Mouse (Mus musculus) heart, embryonic 10.5 days (tissue): ENCODE measurements around the gene Vmn1r42. TPM values are rescaled to one million over a fixed set of nuclear protein-coding genes. Genes with fewer than 3 reads are reported as not detected.
"Not testable (repeated sequence)": the region's sequence is repeated elsewhere in the genome, so short reads cannot be mapped to it uniquely, and the experiment has no call there.

ENCODE experiments used
- DNase-seq: peaks from one replicate; pipeline ENCODE4 v3.0.0-alpha.2; 2017; ENCODE audit warnings: low spot score
- H3K27ac ChIP-seq: fragments of 300-500 bp; sonication (generic); 2 replicates; pipeline ENCODE4 v1.5.1; 2016; ENCODE audit warnings: mild to moderate bottlenecking
- H3K27me3 ChIP-seq: fragments of 300-500 bp; sonication (generic); 2 replicates; pipeline ENCODE4 v1.6.1; 2016; ENCODE audit warnings: mild to moderate bottlenecking; ENCODE audit not compliant: poor library complexity, insufficient read depth, severe bottlenecking
- H3K36me3 ChIP-seq: fragments of 300-500 bp; sonication (generic); 2 replicates; pipeline ENCODE4 v1.6.1; 2016; ENCODE audit warnings: mild to moderate bottlenecking, moderate library complexity
- H3K4me1 ChIP-seq: fragments of 300-500 bp; sonication (generic); 2 replicates; pipeline ENCODE4 v1.6.1; 2016; ENCODE audit warnings: mild to moderate bottlenecking
- H3K4me3 ChIP-seq: fragments of 300-500 bp; sonication (generic); 2 replicates; pipeline ENCODE4 v1.5.1; 2016; ENCODE audit warnings: mild to moderate bottlenecking, moderate library complexity
- H3K9me3 ChIP-seq: fragments of 300-500 bp; sonication (generic); 2 replicates; pipeline ENCODE4 v1.6.1; 2016; ENCODE audit warnings: mild to moderate bottlenecking, moderate library complexity
- WGBS: fragments of 180-500 bp; shearing (Covaris S2); methylation state at CpG from one replicate; pipeline ENCODE4 v1.1.7; 2016; 5-methylcytosine and 5-hydroxymethylcytosine counted together
- polyA plus RNA-seq: library from polyadenylated mRNA; unstranded; fragments of >200 nt; fragmentation: Nextera tagmentation; extraction: Ambion mirVana; gene quantifications from 2 replicates; pipeline ENCODE4 v1.2.1, GENCODE M21; 2016

The Vmn1r42 gene
- not detected in 2 replicates for polyA plus RNA-seq

GRCm38 (mm10) chr6:89876313-89876712 lies at the start of gene Vmn1r42, which contains the start of gene Vmn1r43:
Vmn1r42 (minus strand) TSS chr6:89876413.
Vmn1r43 (minus strand) TSS chr6:89876413.
- H3K27ac ChIP-seq, H3K27me3 ChIP-seq, H3K36me3 ChIP-seq, H3K9me3 ChIP-seq, H3K4me3 ChIP-seq, H3K4me1 ChIP-seq, DNase-seq: not testable (repeated sequence)
- 72% methylated on average over 3 of the region's 3 CpGs for WGBS

GRCm38 (mm10) chr6:89883812-89884211 lies 7.6 kb upstream of the Vmn1r42 start:
- 52% methylated on average over 2 of the region's 2 CpGs for WGBS

GRCm38 (mm10) chr6:89883360-89883759 lies 7.1 kb upstream of the Vmn1r42 start, which contains the start of gene Vmn1r44:
Vmn1r44 (plus strand) TSS chr6:89883660.
- no peak within 1 kb of the TSS for H3K4me3 ChIP-seq
- DNase-seq = no peak
- no peak within 1 kb of the TSS for H3K27ac ChIP-seq
- H3K27me3 ChIP-seq = no peaks in the 10 kb centered on the region
- H3K36me3 ChIP-seq = no peaks in the 10 kb centered on the region
- H3K4me1 ChIP-seq = no peaks in the 10 kb centered on the region
- 68% methylated on average over 1 of the region's 1 CpGs for WGBS
- no peaks in the 10 kb centered on the region for H3K9me3 ChIP-seq

More at GRCm38 (mm10) chr6:89883812-89884211, 7.6 kb upstream of the Vmn1r42 start:
- DNase-seq = no peak
- H3K27me3 ChIP-seq = no peaks in the 10 kb centered on the region
- H3K4me1 ChIP-seq = no peaks in the 10 kb centered on the region
- H3K27ac ChIP-seq = no peak overlapping the region
- H3K9me3 ChIP-seq = no peaks in the 10 kb centered on the region
- no peak overlapping the region for H3K4me3 ChIP-seq
- H3K36me3 ChIP-seq = no peaks in the 10 kb centered on the region

- H3K4me3 ChIP-seq = no peak overlapping the region
- H3K27ac ChIP-seq = no peak overlapping the region
- H3K4me1 ChIP-seq = no peaks in the 10 kb centered on the region
- no peaks in the 10 kb centered on the region for H3K27me3 ChIP-seq
- no peaks in the 10 kb centered on the region for H3K36me3 ChIP-seq
- no peaks in the 10 kb centered on the region for H3K9me3 ChIP-seq
- no peak for DNase-seq
Observed at GRCm38 (mm10) chr6:89880867-89881266, 4.7 kb upstream of the Vmn1r42 start.

GRCm38 (mm10) chr6:89876963-89877362 lies 750 bp upstream of the Vmn1r42 start:
- DNase-seq = no peak
- H3K36me3 ChIP-seq = no peaks in the 10 kb centered on the region
- H3K4me1 ChIP-seq = no peaks in the 10 kb centered on the region
- H3K27me3 ChIP-seq = no peaks in the 10 kb centered on the region
- 68% methylated on average over 2 of the region's 2 CpGs for WGBS
- H3K9me3 ChIP-seq = no peaks in the 10 kb centered on the region
- no peak overlapping the region for H3K4me3 ChIP-seq
- H3K27ac ChIP-seq = no peak overlapping the region

- Histone ChIP-seq H3K4me3 (no peak overlapping the region), H3K27ac (no peak overlapping the region), H3K27me3 (no peaks in the 10 kb centered on the region), H3K4me1 (no peaks in the 10 kb centered on the region), H3K9me3 (peaks cover 5% of the 10 kb centered on the region; the same call in 1 of the 2 replicates), H3K36me3 (no peaks in the 10 kb centered on the region)
- DNase-seq = no peak
- WGBS = 89% methylated on average over 2 of the region's 2 CpGs
Observed at GRCm38 (mm10) chr6:89867976-89868375, 8.2 kb downstream of the Vmn1r42 start.

GRCm38 (mm10) chr6:89867276-89867675 lies 8.9 kb downstream of the Vmn1r42 start:
- no peak for DNase-seq
- H3K4me1 ChIP-seq = no peaks in the 10 kb centered on the region
- no peaks in the 10 kb centered on the region for H3K27me3 ChIP-seq
- no peak overlapping the region for H3K4me3 ChIP-seq
- 77% methylated on average over 2 of the region's 2 CpGs for WGBS
- H3K9me3 ChIP-seq = peaks cover 5% of the 10 kb centered on the region; the same call in 1 of the 2 replicates
- H3K27ac ChIP-seq = no peak overlapping the region
- no peaks in the 10 kb centered on the region for H3K36me3 ChIP-seq

GRCm38 (mm10) chr6:89863792-89864191 lies 12.4 kb downstream of the Vmn1r42 start:
- no peak for DNase-seq
- Histone ChIP-seq H3K27ac (no peak overlapping the region), H3K4me3 (no peak overlapping the region), H3K4me1 (no peaks in the 10 kb centered on the region), H3K27me3 (no peaks in the 10 kb centered on the region), H3K9me3 (peaks cover 5% of the 10 kb centered on the region; the same call in 1 of the 2 replicates), H3K36me3 (no peaks in the 10 kb centered on the region)
- WGBS = 68% methylated on average over 4 of the region's 4 CpGs

GRCm38 (mm10) chr6:89859839-89860238 lies 16.4 kb downstream of the Vmn1r42 start:
- Histone ChIP-seq H3K9me3 (0 out of 2 replicates have a peak, but pooled peaks cover 3% of the 10 kb centered on the region), H3K36me3 (no peaks in the 10 kb centered on the region), H3K4me3 (no peak overlapping the region), H3K27ac (no peak overlapping the region), H3K4me1 (no peaks in the 10 kb centered on the region), H3K27me3 (no peaks in the 10 kb centered on the region)
- 77% methylated on average over 2 of the region's 2 CpGs for WGBS
- no peak for DNase-seq

- DNase-seq = no peak
- 74% methylated on average over 3 of the region's 3 CpGs for WGBS
- no peaks in the 10 kb centered on the region for H3K27me3 ChIP-seq
Observed at GRCm38 (mm10) chr6:89857552-89857951, 18.7 kb downstream of the Vmn1r42 start.

More at GRCm38 (mm10) chr6:89857552-89857951, 18.7 kb downstream of the Vmn1r42 start:
- Histone ChIP-seq H3K27ac (no peak overlapping the region), H3K9me3 (0 out of 2 replicates have a peak, but pooled peaks cover 5% of the 10 kb centered on the region), H3K4me3 (no peak overlapping the region), H3K36me3 (no peaks in the 10 kb centered on the region), H3K4me1 (no peaks in the 10 kb centered on the region)

Other genes starting within 250 kb of the Vmn1r42 start
- gene Txnrd3, start 232.4 kb downstream of the Vmn1r42 start, polyA plus RNA-seq = 8.7 and 10.3 TPM in 2 replicates
- not detected in 2 replicates for gene Vmn1r40, start 168.9 kb downstream of the Vmn1r42 start, polyA plus RNA-seq
- gene Vmn1r41, start 135.6 kb downstream of the Vmn1r42 start, polyA plus RNA-seq = not detected in 2 replicates
- gene Vmn1r43, start within 50 bp of the Vmn1r42 start, polyA plus RNA-seq = not detected in 2 replicates
- gene Vmn1r44, start 7.2 kb upstream of the Vmn1r42 start, polyA plus RNA-seq = not detected in 2 replicates
- gene Vmn1r45, start 64.2 kb upstream of the Vmn1r42 start, polyA plus RNA-seq = not detected in 2 replicates
- not detected in 2 replicates for gene Vmn1r46, start 92.9 kb upstream of the Vmn1r42 start, polyA plus RNA-seq
- not detected in 2 replicates for gene Vmn1r47, start 139.7 kb upstream of the Vmn1r42 start, polyA plus RNA-seq
- not detected in 2 replicates for gene Vmn1r48, start 160.4 kb upstream of the Vmn1r42 start, polyA plus RNA-seq
- gene Vmn1r49, start 202.1 kb upstream of the Vmn1r42 start, polyA plus RNA-seq = not detected in 2 replicates
- not detected in 2 replicates for gene Vmn1r50, start 225.0 kb upstream of the Vmn1r42 start, polyA plus RNA-seq
- gene Vmn1r51, start 246.2 kb upstream of the Vmn1r42 start, polyA plus RNA-seq = not detected in 2 replicates